Mouse (Mus musculus) thymus, adult 2 months (tissue): ENCODE data around the gene Mcoln3.

Experiments used
- CTCF ChIP-seq: fragments of 200-500 bp; IDR thresholded peaks from 2 replicates; pipeline ENCODE4 v1.5.1; 2012; ENCODE audit warnings: mild to moderate bottlenecking, control low read depth, low read length, moderate library complexity, borderline replicate concordance; ENCODE audit not compliant: control insufficient read depth, poor library complexity, insufficient read depth; ENCODE audit errors: extremely low read depth
- POLR2A ChIP-seq: fragments of 200-500 bp; IDR thresholded peaks from 2 replicates; pipeline ENCODE4 v1.6.1; 2012; ENCODE audit warnings: mild to moderate bottlenecking, low read length, control low read depth, moderate library complexity; ENCODE audit not compliant: control insufficient read depth, poor library complexity, insufficient read depth; ENCODE audit errors: extremely low read depth

GRCm38 (mm10) chr3:146177295-146177694, 60.0 kb downstream of the Mcoln3 start:
- TF ChIP-seq CTCF (no peak), POLR2A (no peak)
